Mouse (Mus musculus) liver, embryonic 14.5 days (tissue): Measurements from ENCODE around the gene Cnot10.

Experiments
- CTCF ChIP-seq: IDR thresholded peaks from 2 replicates; pipeline ENCODE4 v1.5.1; 2016; ENCODE audit warnings: antibody characterized with exemption, low read depth, control low read depth
- EP300 ChIP-seq: IDR thresholded peaks from 2 replicates; pipeline ENCODE4 v1.6.1; 2016; ENCODE audit warnings: antibody characterized with exemption, low read depth

DNA sequence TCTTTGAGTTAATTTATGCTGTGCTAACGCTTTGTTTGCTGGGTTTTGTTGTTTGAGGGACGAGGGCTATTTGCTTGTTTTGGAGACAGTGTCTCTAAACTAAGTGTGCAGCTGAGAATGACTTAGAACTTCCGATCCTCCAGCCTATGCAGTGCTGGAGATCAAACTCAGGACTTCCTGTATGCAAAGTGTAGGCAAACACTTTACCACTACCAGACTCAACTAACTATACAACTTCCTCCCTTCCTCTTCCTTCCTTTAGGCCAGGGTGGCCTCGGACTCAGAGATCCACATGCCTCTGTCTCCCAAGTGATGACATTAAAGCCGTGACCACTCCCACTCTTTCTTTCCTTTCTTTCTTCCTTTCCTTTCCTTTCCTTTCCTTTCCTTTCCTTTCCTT lies 66.5 kb downstream of the Cnot10 start:
- no peak for TF ChIP-seq CTCF
- no peak for TF ChIP-seq EP300
